Mouse (Mus musculus) heart, adult 2 months (tissue): ENCODE data around the gene Zfp771.

ENCODE experiments used
- CTCF ChIP-seq: fragments of 200-600 bp; IDR thresholded peaks from 2 replicates; pipeline ENCODE4 v1.8.1; 2022; ENCODE audit warnings: antibody characterized with exemption, mild to moderate bottlenecking, moderate library complexity
- EP300 ChIP-seq: fragments of 200-500 bp; IDR thresholded peaks from 2 replicates; pipeline ENCODE4 v1.6.1; 2011; ENCODE audit warnings: low read depth, low read length, control low read depth; ENCODE audit not compliant: insufficient read depth
- POLR2A ChIP-seq: fragments of 200-500 bp; IDR thresholded peaks from 2 replicates; pipeline ENCODE4 v1.6.1; 2011; ENCODE audit warnings: mild to moderate bottlenecking, low read depth, low read length, control low read depth; ENCODE audit not compliant: insufficient read depth

GRCm38 (mm10) chr7:127255008-127255407 lies 10.9 kb downstream of the Zfp771 start:
- no peak for TF ChIP-seq POLR2A
- no peak for TF ChIP-seq CTCF
- no peak for TF ChIP-seq EP300
